Mouse (Mus musculus): ENCODE results near the gene Gm9887.
"Not testable (repeated sequence)": the region's sequence is repeated elsewhere in the genome, so short reads cannot be mapped to it uniquely, and the experiment has no call there.

The Gm9887 gene

GRCm38 (mm10) chr12:69386281-69386732 lies 14.0 kb upstream of the Gm9887 start:
- DNase-seq (ENCODE audit: low spot score in 2 of 2), result not testable (repeated sequence)

- DNase-seq (ENCODE audit: low spot score in 2 of 2), result no peak
These were observed 13.5 kb upstream of the Gm9887 start for GRCm38 (mm10) chr12:69385542-69386280.

GRCm38 (mm10) chr12:69384606-69385005 lies 12.3 kb upstream of the Gm9887 start:
- DNase-seq (ENCODE audit: low spot score in 2 of 2), result no peak

GRCm38 (mm10) chr12:69382880-69383279 lies 10.6 kb upstream of the Gm9887 start:
- DNase-seq (ENCODE audit: low spot score in 2 of 2), result no peak

- no peak for DNase-seq (ENCODE audit: low spot score in 2 of 2)
These were observed 6.5 kb upstream of the Gm9887 start for GRCm38 (mm10) chr12:69378558-69379454.

GRCm38 (mm10) chr12:69377636-69378035 lies 5.4 kb upstream of the Gm9887 start:
- not testable (repeated sequence) for DNase-seq (ENCODE audit: low spot score in 2 of 2)

- DNase-seq (ENCODE audit: low spot score in 2 of 2), result no peak
These were observed 4.9 kb upstream of the Gm9887 start for GRCm38 (mm10) chr12:69377188-69377587.

- DNase-seq (ENCODE audit: low spot score in 2 of 2), result no peak
These were observed 3.9 kb upstream of the Gm9887 start for GRCm38 (mm10) chr12:69376132-69376531.

- DNase-seq (ENCODE audit: low spot score in 2 of 2), result no peak
These were observed 1.9 kb upstream of the Gm9887 start for GRCm38 (mm10) chr12:69373850-69374766.

- DNase-seq (ENCODE audit: low spot score in 2 of 2), result peak in 1 of 2 experiments; percentile 38
These were observed 573 bp upstream of the Gm9887 start for GRCm38 (mm10) chr12:69372731-69373331.

GRCm38 (mm10) chr12:69371421-69371853 lies 821 bp downstream of the Gm9887 start:
- DNase-seq (ENCODE audit: low spot score in 2 of 2), result no peak

GRCm38 (mm10) chr12:69370936-69371335 lies 1.3 kb downstream of the Gm9887 start:
- no peak for DNase-seq (ENCODE audit: low spot score in 2 of 2)

GRCm38 (mm10) chr12:69367557-69367956 lies 4.7 kb downstream of the Gm9887 start:
- no peak for DNase-seq (ENCODE audit: low spot score in 2 of 2)

- no peak for DNase-seq (ENCODE audit: low spot score in 2 of 2)
These were observed 5.8 kb downstream of the Gm9887 start for GRCm38 (mm10) chr12:69366424-69366823.

GRCm38 (mm10) chr12:69365757-69366156 lies 6.5 kb downstream of the Gm9887 start:
- no peak for DNase-seq (ENCODE audit: low spot score in 2 of 2)

- DNase-seq (ENCODE audit: low spot score in 2 of 2), result peak; percentile 76 to 84
These were observed 8.1 kb downstream of the Gm9887 start for GRCm38 (mm10) chr12:69363899-69364762.

GRCm38 (mm10) chr12:69363110-69363509 lies 9.1 kb downstream of the Gm9887 start:
- not testable (repeated sequence) for DNase-seq (ENCODE audit: low spot score in 2 of 2)

GRCm38 (mm10) chr12:69362388-69362787 lies 9.9 kb downstream of the Gm9887 start:
- DNase-seq (ENCODE audit: low spot score in 2 of 2), result no peak

- DNase-seq (ENCODE audit: low spot score in 2 of 2), result no peak
These were observed 10.3 kb downstream of the Gm9887 start for GRCm38 (mm10) chr12:69361919-69362318.
